Comparison of ENCODE assay signal across 10 mouse cellular contexts in the genomic region with DNA sequence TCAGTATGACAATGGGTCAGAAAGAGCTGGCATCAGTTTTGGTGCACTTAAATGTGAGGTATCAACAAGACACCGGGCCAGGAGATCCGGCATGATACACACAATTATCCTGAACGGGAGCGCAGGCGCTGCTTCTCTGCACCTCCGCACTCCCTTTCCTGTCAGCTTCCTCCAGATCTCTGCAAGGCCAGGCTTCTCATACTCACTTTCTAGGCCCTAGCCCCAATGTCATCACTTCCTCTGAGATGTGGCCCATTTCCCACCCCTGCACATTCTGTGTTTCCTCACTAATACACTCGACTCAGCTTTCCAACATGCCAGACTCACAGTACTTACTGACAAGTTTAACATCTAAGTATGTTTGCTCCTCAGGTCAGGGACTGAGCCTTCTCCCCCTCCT. TPM values are rescaled to one million over a fixed set of nuclear protein-coding genes. Genes with fewer than 3 reads are reported as not detected.
DNase-seq lines count a peak whose midpoint lies in the region; ATAC-seq and TF ChIP-seq lines count a peak whose summit lies in the region.
"Had no signal": no experiment of that assay in that cellular context is flagged by ENCODE, and none has a peak within 500 bp of the region (broad histone marks: within the 10 kb centered on the region; RNA-seq: fewer than 3 reads in every experiment).

No protein-coding gene starts in this region.

- ATAC-seq in heart, embryonic 13.5 days (ENCODE audit: extremely low read depth, insufficient number of reproducible peaks, low FRiP score, low TSS enrichment) = no peak
- ATAC-seq in forebrain, embryonic 15.5 days (replicated peaks) = no peak
- ATAC-seq: forebrain, embryonic 14.5 days; intestine, postnatal 0 days had no signal

- H3K4me3 ChIP-seq in spleen, adult 2 months (ENCODE audit: extremely low read depth, insufficient read depth, insufficient read length) = 0 out of 2 replicates have a peak overlapping the region, but pooled peaks have one; percentile 1
- no peak overlapping the region for H3K4me3 ChIP-seq in heart, embryonic 13.5 days
- no peak overlapping the region for H3K4me3 ChIP-seq in forebrain, embryonic 15.5 days

- H3K9ac ChIP-seq in heart, embryonic 13.5 days = no peak overlapping the region
- no peak overlapping the region for H3K9ac ChIP-seq in forebrain, embryonic 15.5 days (replicated peaks)

- no peak for TF ChIP-seq CTCF in spleen, adult 2 months (IDR thresholded peaks at IDR 0.05; ENCODE audit: extremely low read depth, insufficient read depth, insufficient read length, insufficient replicate concordance)

- peak in 1 of 2 experiments; percentile 44 for DNase-seq in spleen, adult 2 months (ENCODE audit: low read depth in 1 of 2, low spot score in 2 of 2)
- DNase-seq in spleen, postnatal 4 days (ENCODE audit: low spot score in 2 of 2) = no peak
- peak; percentile 49 for DNase-seq in lung, postnatal 36 days
- DNase-seq in thymus, postnatal 4 days = peak; percentile 59
- DNase-seq in urinary bladder, postnatal 10 days (ENCODE audit: low spot score) = no peak
- DNase-seq: cerebellum, adult 18-20 months had no signal

- WGBS in spleen, adult 2 months = 6% methylated on average over 7 of the region's 7 CpGs
- 57% methylated on average over 7 of the region's 7 CpGs for WGBS in heart, embryonic 13.5 days
- 95% methylated on average over 7 of the region's 7 CpGs for WGBS in forebrain, embryonic 15.5 days

- H3K4me2 ChIP-seq in heart, embryonic 13.5 days = no peak overlapping the region
- H3K4me2 ChIP-seq in forebrain, embryonic 15.5 days (replicated peaks) = no peak overlapping the region

- H3K27me3 ChIP-seq in spleen, adult 2 months (ENCODE audit: control insufficient read depth, insufficient read depth, low read length) = no peaks in the 10 kb centered on the region
- H3K27me3 ChIP-seq in heart, embryonic 13.5 days (replicated peaks) = no peaks in the 10 kb centered on the region
- H3K27me3 ChIP-seq in forebrain, embryonic 15.5 days = no peaks in the 10 kb centered on the region

- H3K27ac ChIP-seq in spleen, adult 2 months (ENCODE audit: insufficient read depth, low read length) = peak overlapping the region; percentile 80
- H3K27ac ChIP-seq in heart, embryonic 13.5 days (replicated peaks) = peak overlapping the region; percentile 63
- H3K27ac ChIP-seq in forebrain, embryonic 15.5 days (replicated peaks) = no peak overlapping the region

- H3K4me1 ChIP-seq in spleen, adult 2 months (ENCODE audit: control insufficient read depth, insufficient read depth, insufficient read length) = peaks cover 39% of the 10 kb centered on the region
- peaks cover 60% of the 10 kb centered on the region for H3K4me1 ChIP-seq in heart, embryonic 13.5 days
- no peaks in the 10 kb centered on the region for H3K4me1 ChIP-seq in forebrain, embryonic 15.5 days

- H3K9me3 ChIP-seq in heart, embryonic 13.5 days = no peaks in the 10 kb centered on the region
- no peaks in the 10 kb centered on the region for H3K9me3 ChIP-seq in forebrain, embryonic 15.5 days

- TF ChIP-seq POLR2A in spleen, adult 2 months (IDR thresholded peaks at IDR 0.05; ENCODE audit: low read depth, low read length) = no peak

- H3K36me3 ChIP-seq in spleen, adult 2 months (ENCODE audit: control insufficient read depth, insufficient read depth, low read length) = no peaks in the 10 kb centered on the region
- no peaks in the 10 kb centered on the region for H3K36me3 ChIP-seq in heart, embryonic 13.5 days
- no peaks in the 10 kb centered on the region for H3K36me3 ChIP-seq in forebrain, embryonic 15.5 days

RNA-seq across cellular contexts. Expression of gene Jak1, which starts 11.1 kb away (rescaled TPM):
- 63.9 and 69.0 TPM in 2 replicates for polyA plus RNA-seq in spleen, adult 2 months (2012; rRNA removed)
- 51.5 and 53.6 TPM in 2 replicates for polyA plus RNA-seq in heart, embryonic 13.5 days (2015; fragmentation: Nextera tagmentation; extraction: Ambion mirVana)
- polyA plus RNA-seq in forebrain, embryonic 15.5 days (2015; fragmentation: Nextera tagmentation; extraction: Ambion mirVana) = 46.5 and 51.3 TPM in 2 replicates

Comparison
In these comparisons a context has a peak if more than half of its experiments do, and no peak if none do; other contexts are left out.
1. DNase-seq: peak in lung, postnatal 36 days (single experiment) and thymus, postnatal 4 days (single experiment); none in spleen, postnatal 4 days (0 of 2) and urinary bladder, postnatal 10 days (single experiment).